Mouse (Mus musculus) brain, embryonic 14.5 days (tissue): Measurements from ENCODE around the gene 2300003K06Rik.

ENCODE experiments used
- CTCF ChIP-seq: fragments of 200-500 bp; IDR thresholded peaks from 2 replicates; pipeline ENCODE4 v1.5.1; 2012; ENCODE audit warnings: inconsistent platforms, mild to moderate bottlenecking, moderate library complexity, borderline replicate concordance; ENCODE audit not compliant: insufficient read depth, insufficient read length; ENCODE audit errors: extremely low read depth
- POLR2A ChIP-seq: fragments of 200-500 bp; IDR thresholded peaks from 2 replicates; pipeline ENCODE4 v1.6.1; 2012; ENCODE audit warnings: mild to moderate bottlenecking, inconsistent platforms, borderline replicate concordance; ENCODE audit not compliant: poor library complexity, insufficient read depth, insufficient read length, severe bottlenecking; ENCODE audit errors: extremely low read depth

DNA sequence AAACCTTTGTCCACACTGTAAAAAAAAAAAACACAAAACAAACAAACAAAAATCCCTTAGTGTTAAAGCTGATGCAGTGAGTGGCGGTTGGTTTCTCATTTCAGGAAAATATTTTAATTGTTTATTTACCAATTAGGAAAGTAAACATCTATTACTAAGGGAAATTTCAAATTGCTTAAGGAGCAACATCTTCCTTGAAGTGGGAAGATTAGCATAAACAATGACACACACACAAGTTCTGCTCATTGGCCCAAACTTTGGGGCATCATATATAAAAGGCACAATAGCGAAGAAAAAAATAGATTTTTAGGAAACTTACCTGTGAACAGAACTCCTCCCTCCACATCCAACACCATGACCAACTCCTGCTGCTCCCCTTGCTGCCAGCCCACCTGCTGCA is 19.8 kb upstream of the 2300003K06Rik start, which contains the start of gene Gm11568:
- TF ChIP-seq CTCF (no peak), POLR2A (no peak)
